Mouse (Mus musculus) MEL (cell line): Measurements from ENCODE around the gene Schip1.

ENCODE experiments used
- EP300 ChIP-seq, 2 experiments: IDR thresholded peaks; 2 replicates each; pipeline ENCODE4 v1.6.1; 2011; ENCODE audit warnings: improper control_type of control experiment in 2 of 2, low read length in 2 of 2, low read depth in 1 of 2, mild to moderate bottlenecking in 1 of 2
- MAX ChIP-seq: IDR thresholded peaks from 2 replicates; pipeline ENCODE4 v1.6.1; 2011; ENCODE audit warnings: low read length, improper control_type of control experiment
- POLR2A ChIP-seq, 2 experiments: IDR thresholded peaks; 2 replicates each; pipeline ENCODE4 v1.6.1; 2011 to 2012; ENCODE audit warnings: low read length in 2 of 2, mild to moderate bottlenecking in 2 of 2, control low read depth in 1 of 2, improper control_type of control experiment in 1 of 2, low read depth in 1 of 2, moderate library complexity in 1 of 2; ENCODE audit not compliant: control insufficient read depth in 1 of 2, insufficient read depth in 1 of 2, poor library complexity in 1 of 2
- TCF12 ChIP-seq: IDR thresholded peaks from 2 replicates; pipeline ENCODE4 v1.6.1; 2014; ENCODE audit warnings: low read depth, mild to moderate bottlenecking, inconsistent platforms, low read length, improper control_type of control experiment, moderate library complexity

- TF ChIP-seq POLR2A (IDR thresholded peaks at IDR 0.05; ENCODE audit: control insufficient read depth in 1 of 2, insufficient read depth in 1 of 2, low read depth in 1 of 2, low read length in 2 of 2, poor library complexity in 1 of 2) (no peak), MAX (no peak), EP300 (IDR thresholded peaks at IDR 0.05; ENCODE audit: low read depth in 1 of 2, low read length in 2 of 2) (no peak), TCF12 (no peak)
Observed at GRCm38 (mm10) chr3:68488316-68488715, 423.7 kb downstream of the Schip1 start.
